Mouse (Mus musculus) frontal cortex, postnatal 10 days (tissue): Measurements from ENCODE around the gene Fubp1.
"Not testable (repeated sequence)": the region's sequence is repeated elsewhere in the genome, so short reads cannot be mapped to it uniquely, and the experiment has no call there.

Experiments used
- DNase-seq, 2 experiments: peaks; one replicate each; pipeline ENCODE4 v3.0.0; 2022; ENCODE audit warnings: low spot score in 2 of 2, mixed read lengths in 1 of 2

Fubp1 gene

DNA sequence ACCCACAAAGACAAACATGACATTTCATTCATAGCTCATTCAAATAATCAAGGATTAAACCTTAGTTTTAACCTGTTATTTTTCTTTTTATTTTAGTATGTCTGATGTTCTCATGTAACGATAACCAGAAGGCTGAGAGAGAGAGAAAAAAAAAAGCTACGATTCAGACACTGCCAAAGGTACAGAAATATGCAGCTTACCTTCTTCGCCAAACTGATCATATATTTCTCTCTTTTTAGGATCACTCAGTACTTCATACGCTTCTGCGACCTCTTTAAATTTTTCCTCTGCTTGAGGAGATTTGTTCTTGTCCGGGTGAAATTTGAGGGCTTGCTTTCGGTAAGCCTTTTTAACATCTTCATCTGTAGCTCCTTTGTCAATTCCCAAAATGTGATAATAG, 17.0 kb upstream of the Fubp1 start:
- DNase-seq = no peak

DNA sequence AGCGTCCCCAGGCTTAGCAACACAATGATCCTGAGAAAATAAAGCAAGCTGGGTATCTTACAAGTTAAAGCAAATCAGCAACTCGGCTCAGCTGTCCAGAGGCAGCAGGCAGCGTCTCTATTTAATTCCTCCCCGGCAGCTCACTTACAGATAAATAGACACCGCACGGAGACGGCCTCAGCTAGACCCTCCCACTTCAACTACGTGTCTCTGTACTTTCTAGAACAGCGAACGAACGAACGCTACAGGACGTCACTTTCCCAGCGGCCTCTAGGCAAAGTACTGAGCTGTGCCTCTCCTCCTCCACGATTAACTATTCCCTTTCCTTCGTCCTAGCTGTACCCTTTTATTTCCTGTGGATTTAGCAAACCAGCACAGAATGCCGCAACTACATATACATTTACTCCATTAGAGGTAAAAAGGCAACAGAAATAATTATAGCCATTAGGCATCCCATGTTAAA, 16.6 kb upstream of the Fubp1 start:
- peak; percentile 76 to 79 for DNase-seq

GRCm38 (mm10) chr3:152197246-152197645, 13.0 kb upstream of the Fubp1 start:
- not testable (repeated sequence) for DNase-seq

DNA sequence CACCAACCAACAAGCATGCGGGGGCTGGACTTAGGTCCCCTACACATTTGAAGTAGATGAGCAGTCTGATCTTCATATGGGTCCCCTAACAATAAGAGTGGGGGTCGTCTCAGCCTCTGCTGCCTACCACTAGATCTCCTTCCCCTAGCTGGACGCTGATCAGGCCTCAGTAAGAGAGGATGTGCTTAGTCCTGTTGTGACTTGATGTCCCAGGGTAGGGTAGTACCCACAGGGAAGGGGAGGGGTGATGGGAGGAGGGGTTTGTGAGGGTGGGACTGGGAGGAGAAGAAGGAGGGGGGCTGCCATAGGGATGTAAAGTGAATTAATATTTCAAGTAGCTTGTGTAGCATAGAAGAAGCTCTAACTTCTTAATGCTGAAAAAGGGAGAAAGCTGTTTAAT, 11.1 kb upstream of the Fubp1 start:
- no peak for DNase-seq

DNA sequence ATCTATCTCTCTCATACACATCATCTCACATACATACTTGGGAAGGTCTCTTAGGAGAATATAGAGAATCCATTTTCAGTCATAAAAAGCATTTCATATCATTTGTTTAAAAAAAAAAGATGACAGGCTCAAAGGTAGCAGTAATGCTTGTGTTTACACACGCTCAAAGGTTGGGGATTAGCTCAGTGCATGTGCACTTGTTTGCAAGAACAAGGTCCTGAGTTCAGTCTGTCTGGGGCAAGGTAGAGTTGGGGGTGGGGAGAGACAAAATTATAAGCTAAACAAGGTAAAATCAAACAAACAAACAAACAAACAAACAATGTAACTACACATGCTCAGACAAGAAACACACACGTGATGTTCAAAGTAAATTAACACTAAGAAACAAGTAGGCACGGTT, 9.0 kb upstream of the Fubp1 start:
- no peak for DNase-seq

DNA sequence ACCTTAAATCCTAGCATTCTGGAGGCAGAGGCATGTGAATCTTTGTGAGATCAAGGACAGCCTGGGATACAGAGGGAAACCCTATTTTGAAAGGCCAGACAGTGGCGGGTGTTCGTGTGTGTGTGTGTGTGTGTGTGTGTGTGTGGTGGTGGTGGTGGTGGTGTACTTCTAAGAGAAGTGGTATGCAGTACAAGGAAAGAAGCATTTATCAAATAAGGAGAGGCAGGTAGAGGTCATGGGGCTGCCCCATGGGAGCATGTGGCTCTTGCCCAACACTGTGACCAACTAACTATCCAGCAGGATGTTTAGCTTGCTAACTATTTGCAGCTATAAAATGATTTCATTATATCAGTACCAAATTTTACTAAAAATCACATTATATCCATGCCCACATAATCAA, 8.6 kb upstream of the Fubp1 start:
- DNase-seq = no peak

GRCm38 (mm10) chr3:152202942-152203341, 7.3 kb upstream of the Fubp1 start:
- DNase-seq = no peak

GRCm38 (mm10) chr3:152203411-152203810, 6.8 kb upstream of the Fubp1 start:
- DNase-seq = no peak

GRCm38 (mm10) chr3:152203996-152204395, 6.2 kb upstream of the Fubp1 start:
- no peak for DNase-seq

DNA sequence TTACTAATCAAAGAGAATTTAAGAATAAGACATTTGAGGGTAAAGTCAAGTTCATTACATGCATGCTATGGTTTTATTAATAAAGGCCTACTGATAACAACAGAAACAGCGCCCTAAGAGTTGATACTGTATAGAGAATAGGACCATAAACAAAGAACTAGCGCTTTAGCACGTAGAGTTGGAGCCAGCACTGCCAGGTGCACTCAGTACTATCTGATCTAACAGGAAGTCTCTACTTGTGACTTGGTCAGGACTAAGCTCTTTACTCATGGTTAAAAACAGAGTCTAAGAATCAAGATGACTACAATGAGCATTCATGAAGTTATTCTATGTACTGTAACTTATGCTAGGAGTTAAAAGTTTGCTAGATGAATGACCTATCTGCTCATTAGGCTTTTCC, 5.6 kb upstream of the Fubp1 start:
- no peak for DNase-seq

DNA sequence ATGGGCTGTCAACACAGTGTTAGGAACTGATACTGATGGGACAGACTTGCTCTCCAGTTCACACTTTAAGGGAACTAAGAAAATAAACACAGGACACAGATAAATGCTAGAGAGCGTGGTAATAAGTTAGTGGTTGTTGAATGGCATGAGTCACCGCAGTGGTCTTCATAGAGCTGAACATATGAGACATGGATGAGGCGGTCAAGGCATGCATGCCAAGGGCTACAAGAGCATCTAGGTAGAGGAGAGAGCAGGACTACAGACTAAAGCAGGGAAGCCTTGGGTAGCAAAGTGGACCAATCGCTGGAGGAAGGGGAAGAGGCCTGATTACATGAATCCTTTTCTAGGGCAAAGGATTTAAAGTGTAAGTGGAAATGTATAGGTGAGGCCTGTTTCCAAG, 3.1 kb upstream of the Fubp1 start:
- DNase-seq = no peak

DNA sequence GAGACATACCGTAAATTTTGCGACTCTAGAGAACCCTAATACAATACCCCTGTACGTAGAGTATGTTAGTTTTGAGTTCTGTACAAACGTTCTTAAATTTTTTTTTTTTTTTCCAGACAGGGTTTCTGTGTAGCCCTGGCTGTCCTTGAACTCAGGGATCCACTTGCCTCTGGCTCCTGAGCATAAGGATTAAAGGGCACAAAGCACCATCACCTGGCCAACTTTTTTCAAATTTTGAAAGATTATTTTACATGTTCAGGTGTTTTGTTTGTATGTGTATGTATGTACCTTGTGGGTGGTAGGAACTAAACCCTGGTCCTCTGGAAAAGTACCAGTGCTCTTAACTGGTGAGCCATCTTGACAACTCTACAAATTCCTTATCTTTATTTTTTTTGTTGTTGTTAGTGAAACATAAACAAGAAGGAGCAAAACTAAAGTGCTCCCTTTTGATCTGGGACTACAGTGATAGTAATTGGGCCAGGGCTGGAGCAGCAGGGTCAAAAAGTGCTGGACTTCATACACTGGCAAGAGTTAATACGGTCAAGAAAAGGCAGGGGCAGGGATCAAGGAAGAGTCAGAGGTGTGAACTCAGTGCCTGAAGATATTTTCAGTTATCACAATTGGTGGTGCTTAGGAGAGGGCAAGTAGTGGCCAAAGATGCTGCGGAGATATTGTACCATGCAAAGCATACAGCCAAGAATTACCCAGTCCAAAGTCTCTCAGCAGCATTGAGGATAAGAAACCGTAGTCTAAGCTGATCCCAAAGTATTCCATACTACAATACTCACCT, 1.9 kb upstream of the Fubp1 start:
- DNase-seq = no peak

DNA sequence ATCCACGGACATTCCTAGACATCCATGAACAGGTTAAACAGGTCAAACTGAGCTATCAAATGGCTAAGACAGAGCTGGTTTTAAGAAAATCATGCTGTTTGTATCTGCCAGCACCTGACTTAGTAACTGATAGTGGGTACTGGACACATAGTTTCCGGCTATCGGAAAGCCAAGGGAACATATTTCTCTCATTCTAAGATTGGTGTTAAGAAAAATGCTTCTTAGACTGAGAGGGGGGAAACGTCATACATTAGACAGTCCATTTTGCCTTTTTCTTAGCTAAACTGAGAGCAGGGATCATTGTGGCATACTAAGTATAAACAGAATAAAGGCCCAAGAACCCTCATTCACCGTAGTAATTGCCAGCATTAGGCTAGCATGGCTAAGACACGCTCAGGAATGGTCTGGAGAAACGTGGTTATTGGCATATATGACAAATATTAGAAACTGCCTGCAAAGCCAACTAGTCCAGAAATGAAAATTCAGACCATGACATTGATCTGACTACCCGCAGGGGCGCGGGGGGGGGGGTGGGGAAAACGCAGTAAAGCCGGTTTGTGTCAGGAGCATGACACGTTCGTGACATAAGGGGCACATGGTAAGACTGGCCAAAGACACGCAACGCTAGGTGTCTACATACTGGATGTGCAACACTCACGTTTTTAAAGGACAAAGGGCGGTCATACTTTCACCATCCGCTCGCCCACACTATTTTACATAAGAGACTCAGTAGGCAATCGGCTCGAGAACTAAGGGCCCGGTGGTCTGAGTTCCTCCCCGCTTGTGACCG, 850 bp upstream of the Fubp1 start:
- DNase-seq = no peak

DNA sequence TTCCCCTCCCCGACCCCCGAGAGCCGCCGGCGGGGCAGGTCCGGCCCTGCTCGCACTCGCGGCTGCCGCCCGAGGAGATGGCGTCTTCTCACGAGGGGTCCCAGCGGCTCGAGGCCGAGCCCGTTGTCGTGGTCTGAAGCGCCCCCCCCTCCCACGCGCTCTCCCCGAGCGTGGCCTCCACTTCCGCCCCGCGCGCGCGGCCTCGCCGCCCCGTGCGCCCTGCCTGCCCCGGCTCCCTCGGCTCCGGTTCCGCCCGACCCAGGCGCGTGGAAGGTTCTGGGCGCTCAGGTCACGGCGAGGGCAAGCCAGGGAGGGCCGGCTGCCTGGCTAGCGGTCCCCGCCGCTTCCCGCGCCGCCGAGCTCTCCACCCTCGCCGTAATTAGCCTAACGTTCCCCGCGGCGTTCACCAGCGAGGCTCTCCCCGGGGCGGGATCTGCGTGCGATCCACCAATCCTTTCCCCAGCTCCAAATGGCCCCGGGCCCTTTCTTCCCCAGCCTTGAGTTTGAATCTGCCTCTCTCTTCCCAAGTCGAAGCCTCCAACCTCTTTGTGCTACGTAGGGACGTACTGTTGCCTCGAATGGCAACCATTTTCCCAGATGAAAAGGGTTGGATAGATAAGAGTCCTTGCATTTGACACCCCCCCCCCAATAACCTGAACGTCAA, 638 bp downstream of the Fubp1 start:
- peak; percentile 56 to 73 for DNase-seq

DNA sequence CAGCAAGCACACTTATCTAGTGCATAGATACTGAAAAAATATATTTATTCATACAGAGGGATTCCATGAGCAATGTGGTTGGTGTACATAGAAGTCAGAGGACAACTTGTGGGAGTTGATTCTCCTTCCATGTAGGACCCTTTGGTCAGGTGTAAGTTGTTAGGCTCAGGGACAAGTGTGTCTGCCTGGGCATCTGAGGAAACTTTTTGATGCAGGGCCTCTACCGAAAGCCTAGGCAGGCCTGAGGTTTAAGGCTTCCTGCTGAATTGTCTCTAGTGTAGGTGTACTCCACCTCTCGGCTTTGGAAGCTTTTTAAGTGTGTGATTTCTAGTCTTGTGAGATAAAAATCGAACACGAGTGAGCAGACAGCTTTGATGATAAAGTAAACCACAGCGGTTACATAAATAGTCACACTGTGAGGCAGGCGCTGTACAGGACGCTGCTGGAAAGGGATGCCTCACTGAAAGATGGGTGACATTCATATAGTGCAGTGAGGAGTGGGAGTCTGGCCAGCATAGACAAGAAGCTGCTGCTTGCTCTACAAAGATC, 1.6 kb downstream of the Fubp1 start:
- no peak for DNase-seq

DNA sequence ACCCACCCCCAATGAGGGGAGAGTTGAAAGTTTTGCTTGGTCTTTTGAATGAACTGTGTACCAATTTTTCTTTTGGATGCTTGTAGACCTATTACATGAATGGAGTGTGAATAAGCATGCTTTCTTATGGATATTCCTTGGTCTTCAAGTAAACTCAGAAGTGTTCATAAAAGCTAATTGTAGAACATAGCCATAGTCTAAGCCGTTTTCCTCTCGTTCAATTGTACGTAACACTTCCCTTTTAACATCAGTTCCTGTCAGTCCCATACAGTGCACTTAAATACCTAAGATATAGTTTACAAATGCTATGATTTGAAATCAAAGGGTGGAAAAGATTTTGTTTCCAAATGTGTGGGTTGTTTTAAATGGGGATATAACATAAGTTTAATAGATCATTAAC, 3.2 kb downstream of the Fubp1 start:
- no peak for DNase-seq

DNA sequence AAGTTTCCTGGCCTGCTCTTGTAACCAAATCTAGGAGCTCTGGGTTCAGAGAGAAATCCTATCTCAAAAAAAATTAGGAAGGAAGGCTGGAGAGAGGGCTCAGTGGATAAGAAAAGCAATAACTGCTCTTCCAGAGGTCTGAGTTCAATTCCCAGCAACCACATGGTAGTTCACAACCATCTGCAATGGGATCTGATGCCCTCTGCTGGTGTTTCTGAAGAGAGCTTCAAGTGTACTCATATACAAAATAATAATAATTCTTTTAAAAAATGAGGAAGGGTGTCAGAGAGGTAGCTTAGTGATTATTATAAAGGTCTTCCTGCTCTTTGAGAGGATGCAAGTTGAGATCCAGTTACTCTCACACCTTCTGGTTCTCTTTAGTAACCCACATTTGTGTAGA, 14.7 kb downstream of the Fubp1 start:
- DNase-seq = no peak

DNA sequence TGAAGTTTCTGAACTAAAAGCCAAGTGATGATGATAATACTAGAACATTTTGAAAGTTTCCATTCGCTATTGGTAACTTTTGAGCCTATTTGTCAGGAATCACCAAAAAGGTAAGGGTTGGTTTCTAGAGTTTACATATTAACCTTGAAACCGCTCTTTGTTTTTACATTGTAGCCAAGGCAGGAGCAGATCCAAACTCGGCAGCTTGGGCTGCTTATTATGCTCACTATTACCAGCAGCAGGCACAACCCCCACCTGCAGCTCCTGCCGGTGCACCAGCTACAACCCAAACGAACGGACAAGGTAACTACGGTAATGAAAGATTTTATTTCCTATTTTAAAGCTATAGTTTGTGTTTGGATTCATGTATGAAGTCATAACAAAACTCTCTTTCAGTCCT, 15.7 kb downstream of the Fubp1 start:
- no peak for DNase-seq

DNA sequence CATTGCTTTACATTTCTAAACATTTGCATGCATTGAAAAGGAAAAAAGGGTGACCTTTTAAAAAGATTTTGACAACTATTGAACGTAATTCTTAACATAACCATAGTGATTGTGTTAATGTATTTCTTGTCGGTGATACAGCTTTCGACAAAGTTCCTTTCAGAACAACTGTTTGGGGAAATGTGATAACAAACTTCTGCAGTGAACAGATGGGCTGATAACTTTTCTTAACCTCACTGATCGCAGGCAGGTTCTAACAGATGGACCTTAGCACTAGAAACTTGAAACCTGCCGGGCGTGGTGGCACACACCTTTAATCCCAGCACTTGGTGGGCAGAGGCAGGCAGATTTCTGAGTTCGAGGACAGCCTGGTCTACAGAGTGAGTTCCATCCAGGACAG, 18.6 kb downstream of the Fubp1 start:
- DNase-seq = no peak

DNA sequence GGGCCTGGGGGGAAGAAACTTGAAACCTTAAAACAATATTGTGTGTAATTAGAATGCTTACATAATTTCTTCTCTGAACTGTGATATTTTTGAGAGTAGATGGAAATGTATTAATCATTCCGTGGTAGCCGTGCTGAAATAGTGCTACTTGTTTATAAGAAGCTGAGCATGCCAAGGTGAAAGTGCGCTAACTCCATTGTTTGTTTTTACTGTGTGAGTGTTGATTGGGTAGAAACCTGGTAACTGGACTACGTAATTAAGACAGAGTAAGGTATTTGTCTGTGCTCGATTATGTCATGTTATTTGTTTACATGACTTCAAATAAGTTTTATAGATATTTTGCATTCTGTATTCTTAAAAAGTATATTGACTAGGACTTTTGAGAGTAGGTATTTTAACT, 19.0 kb downstream of the Fubp1 start:
- no peak for DNase-seq

DNA sequence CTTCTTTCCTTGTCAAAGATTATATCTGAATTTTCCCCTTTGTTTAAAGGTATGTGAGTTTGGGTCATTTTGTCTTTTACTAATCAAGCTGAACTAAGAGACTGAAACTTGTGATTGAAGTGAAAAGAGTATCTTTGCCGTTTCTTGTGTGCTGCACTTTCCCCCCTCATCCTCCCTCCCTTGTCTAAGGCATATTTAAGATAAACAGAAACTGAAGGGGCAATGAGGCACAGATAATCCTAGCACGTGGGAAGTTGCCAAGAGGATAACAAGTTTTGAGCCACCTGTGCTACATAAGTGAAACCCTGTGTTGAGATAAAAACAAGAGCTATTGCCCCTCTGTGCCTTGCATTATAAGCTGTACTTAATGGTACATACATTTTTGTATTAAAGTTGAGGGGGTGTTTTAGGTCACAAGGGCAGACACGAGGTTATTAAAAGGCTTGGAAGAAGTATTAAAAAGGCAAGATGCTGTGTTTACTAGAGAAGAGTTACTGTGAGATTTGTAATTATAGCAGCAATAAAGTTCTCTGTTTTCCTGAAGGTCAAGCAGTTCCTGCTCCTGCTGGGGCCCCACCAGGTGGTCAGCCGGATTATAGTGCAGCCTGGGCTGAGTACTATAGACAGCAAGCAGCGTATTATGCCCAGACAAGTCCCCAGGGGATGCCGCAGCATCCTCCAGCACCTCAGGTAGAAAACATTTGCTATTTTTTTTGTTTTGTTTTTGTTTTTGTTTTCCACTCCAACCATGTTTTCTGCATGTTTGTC, 21.3 kb downstream of the Fubp1 start:
- no peak for DNase-seq

- DNase-seq = no peak
Observed at GRCm38 (mm10) chr3:152235238-152235637, 25.0 kb downstream of the Fubp1 start.
